Mouse (Mus musculus): ENCODE data around the gene Olfr1255. TPM values are rescaled to one million over a fixed set of nuclear protein-coding genes. Genes with fewer than 3 reads are reported as not detected.

The Olfr1255 gene
- polyA plus RNA-seq (2014; fragmentation: Nextera tagmentation; extraction: Ambion mirVana), result not detected in 2 replicates

- H3K4me3 ChIP-seq (ENCODE audit: low read depth, low read length), result no peak within 1 kb of the TSS
Measured at GRCm38 (mm10) chr2:89811751-89812150, at the start of gene Olfr1255. Gene Olfr1255, plus strand, starts transcription at chr2:89812051.

GRCm38 (mm10) chr2:89793519-89793918 is 18.3 kb upstream of the Olfr1255 start, which contains the start of gene Olfr1254:
Gene Olfr1254, minus strand, starts transcription at chr2:89793619.
- no peak within 1 kb of the TSS for H3K9ac ChIP-seq (ENCODE audit: low read depth, low read length)
- H3K9me3 ChIP-seq (ENCODE audit: control insufficient read depth, low read length), result no peaks in the 10 kb centered on the region
- DNase-seq (ENCODE audit: low spot score) (no peak), ATAC-seq (replicated peaks; ENCODE audit: low FRiP score) (no peak)
- no peaks in the 10 kb centered on the region for H3K27me3 ChIP-seq (replicated peaks; ENCODE audit: control insufficient read depth, insufficient read depth, low read length)
- no peak within 1 kb of the TSS for H3K4me2 ChIP-seq
- no peak within 1 kb of the TSS for H3K27ac ChIP-seq (ENCODE audit: low read depth, low read length)
- no peaks in the 10 kb centered on the region for H3K4me1 ChIP-seq (replicated peaks; ENCODE audit: control insufficient read depth, insufficient read depth, low read length)
- H3K4me3 ChIP-seq (ENCODE audit: low read depth, low read length), result no peak within 1 kb of the TSS
- H3K36me3 ChIP-seq (ENCODE audit: control insufficient read depth, insufficient read depth, low read length), result no peaks in the 10 kb centered on the region

More at GRCm38 (mm10) chr2:89811751-89812150, at the start of gene Olfr1255:
- 77% methylated on average over 3 of the region's 3 CpGs for WGBS
- DNase-seq (ENCODE audit: low spot score) (no peak), ATAC-seq (replicated peaks; ENCODE audit: low FRiP score) (no peak)
- Histone ChIP-seq H3K4me1 (replicated peaks; ENCODE audit: control insufficient read depth, insufficient read depth, low read length) (no peaks in the 10 kb centered on the region), H3K9ac (ENCODE audit: low read depth, low read length) (no peak within 1 kb of the TSS), H3K27ac (ENCODE audit: low read depth, low read length) (no peak within 1 kb of the TSS), H3K27me3 (replicated peaks; ENCODE audit: control insufficient read depth, insufficient read depth, low read length) (no peaks in the 10 kb centered on the region), H3K9me3 (ENCODE audit: control insufficient read depth, low read length) (no peaks in the 10 kb centered on the region), H3K4me2 (no peak within 1 kb of the TSS), H3K36me3 (ENCODE audit: control insufficient read depth, insufficient read depth, low read length) (no peaks in the 10 kb centered on the region)

- no peak overlapping the region for H3K4me2 ChIP-seq
- 90% methylated on average over 3 of the region's 3 CpGs for WGBS
- H3K27me3 ChIP-seq (replicated peaks; ENCODE audit: control insufficient read depth, insufficient read depth, low read length), result no peaks in the 10 kb centered on the region
- H3K4me3 ChIP-seq (ENCODE audit: low read depth, low read length), result no peak overlapping the region
- H3K36me3 ChIP-seq (ENCODE audit: control insufficient read depth, insufficient read depth, low read length), result no peaks in the 10 kb centered on the region
- no peaks in the 10 kb centered on the region for H3K9me3 ChIP-seq (ENCODE audit: control insufficient read depth, low read length)
- ATAC-seq (replicated peaks; ENCODE audit: low FRiP score), result no peak
- no peak overlapping the region for H3K27ac ChIP-seq (ENCODE audit: low read depth, low read length)
- H3K4me1 ChIP-seq (replicated peaks; ENCODE audit: control insufficient read depth, insufficient read depth, low read length), result no peaks in the 10 kb centered on the region
- H3K9ac ChIP-seq (ENCODE audit: low read depth, low read length), result no peak overlapping the region
- DNase-seq (ENCODE audit: low spot score), result no peak
Measured at GRCm38 (mm10) chr2:89799583-89799982, 12.3 kb upstream of the Olfr1255 start.

GRCm38 (mm10) chr2:89810751-89811150 is 1.1 kb upstream of the Olfr1255 start:
- Histone ChIP-seq H3K27me3 (replicated peaks; ENCODE audit: control insufficient read depth, insufficient read depth, low read length) (no peaks in the 10 kb centered on the region), H3K9ac (ENCODE audit: low read depth, low read length) (no peak overlapping the region), H3K36me3 (ENCODE audit: control insufficient read depth, insufficient read depth, low read length) (no peaks in the 10 kb centered on the region), H3K4me1 (replicated peaks; ENCODE audit: control insufficient read depth, insufficient read depth, low read length) (no peaks in the 10 kb centered on the region), H3K27ac (ENCODE audit: low read depth, low read length) (no peak overlapping the region), H3K4me2 (no peak overlapping the region), H3K4me3 (ENCODE audit: low read depth, low read length) (no peak overlapping the region), H3K9me3 (ENCODE audit: control insufficient read depth, low read length) (no peaks in the 10 kb centered on the region)
- DNase-seq (ENCODE audit: low spot score), result no peak
- no peak for ATAC-seq (replicated peaks; ENCODE audit: low FRiP score)
- WGBS, result 74% methylated on average over 2 of the region's 2 CpGs

GRCm38 (mm10) chr2:89820216-89820615 is 8.4 kb downstream of the Olfr1255 start:
- DNase-seq (ENCODE audit: low spot score) (no peak), ATAC-seq (replicated peaks; ENCODE audit: low FRiP score) (no peak)
- H3K4me3 ChIP-seq (ENCODE audit: low read depth, low read length), result no peak overlapping the region
- H3K36me3 ChIP-seq (ENCODE audit: control insufficient read depth, insufficient read depth, low read length), result no peaks in the 10 kb centered on the region
- H3K27ac ChIP-seq (ENCODE audit: low read depth, low read length), result no peak overlapping the region
- H3K9ac ChIP-seq (ENCODE audit: low read depth, low read length), result no peak overlapping the region
- H3K4me1 ChIP-seq (replicated peaks; ENCODE audit: control insufficient read depth, insufficient read depth, low read length), result no peaks in the 10 kb centered on the region
- 70% methylated on average over 1 of the region's 1 CpGs for WGBS
- no peaks in the 10 kb centered on the region for H3K27me3 ChIP-seq (replicated peaks; ENCODE audit: control insufficient read depth, insufficient read depth, low read length)
- H3K4me2 ChIP-seq, result no peak overlapping the region
- H3K9me3 ChIP-seq (ENCODE audit: control insufficient read depth, low read length), result no peaks in the 10 kb centered on the region

- Histone ChIP-seq H3K36me3 (ENCODE audit: control insufficient read depth, insufficient read depth, low read length) (no peaks in the 10 kb centered on the region), H3K4me3 (ENCODE audit: low read depth, low read length) (no peak within 1 kb of the TSS), H3K27me3 (replicated peaks; ENCODE audit: control insufficient read depth, insufficient read depth, low read length) (no peaks in the 10 kb centered on the region), H3K9ac (ENCODE audit: low read depth, low read length) (no peak within 1 kb of the TSS), H3K4me1 (replicated peaks; ENCODE audit: control insufficient read depth, insufficient read depth, low read length) (no peaks in the 10 kb centered on the region), H3K4me2 (no peak within 1 kb of the TSS), H3K27ac (ENCODE audit: low read depth, low read length) (no peak within 1 kb of the TSS), H3K9me3 (ENCODE audit: control insufficient read depth, low read length) (no peaks in the 10 kb centered on the region)
- ATAC-seq (replicated peaks; ENCODE audit: low FRiP score) (no peak), DNase-seq (ENCODE audit: low spot score) (no peak)
- WGBS, result 53% methylated on average over 2 of the region's 2 CpGs
Measured at GRCm38 (mm10) chr2:89841455-89841854, 29.6 kb downstream of the Olfr1255 start, which contains the start of gene Olfr1256. Gene Olfr1256, minus strand, starts transcription at chr2:89841555.

- H3K27ac ChIP-seq (ENCODE audit: low read depth, low read length), result no peak within 1 kb of the TSS
- ATAC-seq (replicated peaks; ENCODE audit: low FRiP score) (no peak), DNase-seq (ENCODE audit: low spot score) (no peak)
- H3K9me3 ChIP-seq (ENCODE audit: control insufficient read depth, low read length), result no peaks in the 10 kb centered on the region
- no peak within 1 kb of the TSS for H3K4me3 ChIP-seq (ENCODE audit: low read depth, low read length)
- no peaks in the 10 kb centered on the region for H3K4me1 ChIP-seq (replicated peaks; ENCODE audit: control insufficient read depth, insufficient read depth, low read length)
- H3K36me3 ChIP-seq (ENCODE audit: control insufficient read depth, insufficient read depth, low read length), result no peaks in the 10 kb centered on the region
- no peaks in the 10 kb centered on the region for H3K27me3 ChIP-seq (replicated peaks; ENCODE audit: control insufficient read depth, insufficient read depth, low read length)
- no peak within 1 kb of the TSS for H3K9ac ChIP-seq (ENCODE audit: low read depth, low read length)
- no peak within 1 kb of the TSS for H3K4me2 ChIP-seq
- 75% methylated on average over 5 of the region's 5 CpGs for WGBS
Measured at GRCm38 (mm10) chr2:89848105-89848504, 36.3 kb downstream of the Olfr1255 start, which contains the start of gene Olfr48. Gene Olfr48, minus strand, starts transcription at chr2:89848205.

- Histone ChIP-seq H3K27ac (ENCODE audit: low read depth, low read length) (no peak overlapping the region), H3K27me3 (replicated peaks; ENCODE audit: control insufficient read depth, insufficient read depth, low read length) (no peaks in the 10 kb centered on the region), H3K4me2 (no peak overlapping the region), H3K9me3 (ENCODE audit: control insufficient read depth, low read length) (no peaks in the 10 kb centered on the region), H3K4me3 (ENCODE audit: low read depth, low read length) (no peak overlapping the region), H3K36me3 (ENCODE audit: control insufficient read depth, insufficient read depth, low read length) (no peaks in the 10 kb centered on the region), H3K4me1 (replicated peaks; ENCODE audit: control insufficient read depth, insufficient read depth, low read length) (no peaks in the 10 kb centered on the region), H3K9ac (ENCODE audit: low read depth, low read length) (no peak overlapping the region)
- 96% methylated on average over 1 of the region's 1 CpGs for WGBS
- no peak for DNase-seq (ENCODE audit: low spot score)
- no peak for ATAC-seq (replicated peaks; ENCODE audit: low FRiP score)
Measured at GRCm38 (mm10) chr2:89849230-89849629, 37.4 kb downstream of the Olfr1255 start.

Data from liver, embryonic 11.5 days (tissue).